Mouse (Mus musculus): ENCODE data around the gene Bmpr1a. TPM values are rescaled to one million over a fixed set of nuclear protein-coding genes. Genes with fewer than 3 reads are reported as not detected.

Gene Bmpr1a
- 20.7 and 21.4 TPM in 2 replicates for polyA plus RNA-seq (2015; fragmentation: Nextera tagmentation; extraction: Ambion mirVana)

- H3K4me2 ChIP-seq: peak within 1 kb of the TSS; percentile 58
- H3K9me3 ChIP-seq: no peaks in the 10 kb centered on the region
- peak within 1 kb of the TSS; percentile 85 for H3K9ac ChIP-seq
- 7% methylated on average over 15 of the region's 15 CpGs for WGBS
- H3K27ac ChIP-seq (replicated peaks): peak within 1 kb of the TSS; percentile 94
- H3K27me3 ChIP-seq: no peaks in the 10 kb centered on the region
- ATAC-seq (ENCODE audit: low FRiP score, low read depth): no peak
- H3K4me1 ChIP-seq (replicated peaks): peaks cover 41% of the 10 kb centered on the region
- no peaks in the 10 kb centered on the region for H3K36me3 ChIP-seq
- peak within 1 kb of the TSS; percentile 65 for H3K4me3 ChIP-seq
Measured at GRCm38 (mm10) chr14:34503325-34503647, at the start of gene Bmpr1a. Gene Bmpr1a, minus strand, starts transcription at chr14:34503341.

GRCm38 (mm10) chr14:34552226-34552625, 49.1 kb upstream of the Bmpr1a start:
- ATAC-seq (ENCODE audit: low FRiP score, low read depth): no peak
- H3K4me2 ChIP-seq: no peak overlapping the region
- H3K27me3 ChIP-seq: no peaks in the 10 kb centered on the region
- no peak overlapping the region for H3K27ac ChIP-seq (replicated peaks)
- WGBS: 92% methylated on average over 5 of the region's 5 CpGs
- peaks cover 9% of the 10 kb centered on the region for H3K4me1 ChIP-seq (replicated peaks)
- H3K36me3 ChIP-seq: no peaks in the 10 kb centered on the region
- H3K9ac ChIP-seq: no peak overlapping the region
- H3K4me3 ChIP-seq: no peak overlapping the region
- H3K9me3 ChIP-seq: no peaks in the 10 kb centered on the region

GRCm38 (mm10) chr14:34549004-34549671, 46.0 kb upstream of the Bmpr1a start:
- Histone ChIP-seq H3K9me3 (no peaks in the 10 kb centered on the region), H3K27ac (replicated peaks) (peak overlapping the region; percentile 84), H3K9ac (peak overlapping the region; percentile 68), H3K4me3 (peak overlapping the region; percentile 64), H3K4me1 (replicated peaks) (peaks cover 9% of the 10 kb centered on the region), H3K4me2 (peak overlapping the region; percentile 80), H3K27me3 (no peaks in the 10 kb centered on the region), H3K36me3 (no peaks in the 10 kb centered on the region)
- peak; percentile 97 for ATAC-seq (ENCODE audit: low FRiP score, low read depth)
- under 1% methylated on average over 54 of the region's 55 CpGs for WGBS

GRCm38 (mm10) chr14:34548391-34549001, 45.4 kb upstream of the Bmpr1a start:
- Histone ChIP-seq H3K4me2 (peak overlapping the region; percentile 80), H3K27me3 (no peaks in the 10 kb centered on the region), H3K4me3 (peak overlapping the region; percentile 64), H3K9me3 (no peaks in the 10 kb centered on the region), H3K4me1 (replicated peaks) (peaks cover 9% of the 10 kb centered on the region), H3K36me3 (no peaks in the 10 kb centered on the region), H3K9ac (peak overlapping the region; percentile 68), H3K27ac (replicated peaks) (peak overlapping the region; percentile 84)
- ATAC-seq (ENCODE audit: low FRiP score, low read depth): peak; percentile 66
- under 1% methylated on average over 27 of the region's 27 CpGs for WGBS

GRCm38 (mm10) chr14:34544545-34544944, 41.4 kb upstream of the Bmpr1a start:
- no peak overlapping the region for H3K4me2 ChIP-seq
- no peak overlapping the region for H3K4me3 ChIP-seq
- 87% methylated on average over 2 of the region's 2 CpGs for WGBS
- peaks cover 9% of the 10 kb centered on the region for H3K4me1 ChIP-seq (replicated peaks)
- H3K9me3 ChIP-seq: no peaks in the 10 kb centered on the region
- ATAC-seq (ENCODE audit: low FRiP score, low read depth): no peak
- H3K27ac ChIP-seq (replicated peaks): no peak overlapping the region
- no peak overlapping the region for H3K9ac ChIP-seq
- no peaks in the 10 kb centered on the region for H3K36me3 ChIP-seq
- H3K27me3 ChIP-seq: no peaks in the 10 kb centered on the region

- no peak overlapping the region for H3K27ac ChIP-seq (replicated peaks)
- H3K9ac ChIP-seq: no peak overlapping the region
- H3K9me3 ChIP-seq: no peaks in the 10 kb centered on the region
- H3K36me3 ChIP-seq: no peaks in the 10 kb centered on the region
- ATAC-seq (ENCODE audit: low FRiP score, low read depth): no peak
- H3K4me3 ChIP-seq: no peak overlapping the region
- H3K4me1 ChIP-seq (replicated peaks): peaks cover 9% of the 10 kb centered on the region
- no peaks in the 10 kb centered on the region for H3K27me3 ChIP-seq
- no peak overlapping the region for H3K4me2 ChIP-seq
- WGBS: 89% methylated on average over 6 of the region's 6 CpGs
Measured at GRCm38 (mm10) chr14:34544001-34544400, 40.9 kb upstream of the Bmpr1a start.

GRCm38 (mm10) chr14:34543596-34543995, 40.5 kb upstream of the Bmpr1a start:
- Histone ChIP-seq H3K27ac (replicated peaks) (no peak overlapping the region), H3K9ac (no peak overlapping the region), H3K9me3 (no peaks in the 10 kb centered on the region), H3K4me2 (no peak overlapping the region), H3K36me3 (no peaks in the 10 kb centered on the region), H3K4me1 (replicated peaks) (peaks cover 9% of the 10 kb centered on the region), H3K27me3 (no peaks in the 10 kb centered on the region), H3K4me3 (no peak overlapping the region)
- ATAC-seq (ENCODE audit: low FRiP score, low read depth): no peak
- WGBS: 79% methylated on average over 6 of the region's 6 CpGs

- H3K4me1 ChIP-seq (replicated peaks): no peaks in the 10 kb centered on the region
- no peak for ATAC-seq (ENCODE audit: low FRiP score, low read depth)
- no peak overlapping the region for H3K27ac ChIP-seq (replicated peaks)
- no peaks in the 10 kb centered on the region for H3K36me3 ChIP-seq
- H3K9ac ChIP-seq: no peak overlapping the region
- H3K27me3 ChIP-seq: no peaks in the 10 kb centered on the region
- 75% methylated on average over 5 of the region's 5 CpGs for WGBS
- H3K9me3 ChIP-seq: no peaks in the 10 kb centered on the region
- no peak overlapping the region for H3K4me2 ChIP-seq
- no peak overlapping the region for H3K4me3 ChIP-seq
Measured at GRCm38 (mm10) chr14:34541896-34542295, 38.8 kb upstream of the Bmpr1a start.

- H3K27ac ChIP-seq (replicated peaks): no peak overlapping the region
- H3K9ac ChIP-seq: no peak overlapping the region
- ATAC-seq (ENCODE audit: low FRiP score, low read depth): no peak
- H3K4me3 ChIP-seq: no peak overlapping the region
- H3K4me2 ChIP-seq: no peak overlapping the region
- WGBS: 13% methylated on average over 17 of the region's 17 CpGs
- H3K27me3 ChIP-seq: no peaks in the 10 kb centered on the region
- H3K9me3 ChIP-seq: no peaks in the 10 kb centered on the region
- no peaks in the 10 kb centered on the region for H3K36me3 ChIP-seq
- H3K4me1 ChIP-seq (replicated peaks): no peaks in the 10 kb centered on the region
Measured at GRCm38 (mm10) chr14:34540685-34541162, 37.6 kb upstream of the Bmpr1a start.

- WGBS: 55% methylated on average over 4 of the region's 4 CpGs
- Histone ChIP-seq H3K4me3 (no peak overlapping the region), H3K36me3 (no peaks in the 10 kb centered on the region), H3K4me1 (replicated peaks) (no peaks in the 10 kb centered on the region), H3K27ac (replicated peaks) (no peak overlapping the region), H3K9me3 (no peaks in the 10 kb centered on the region), H3K4me2 (no peak overlapping the region), H3K27me3 (no peaks in the 10 kb centered on the region), H3K9ac (no peak overlapping the region)
- ATAC-seq (ENCODE audit: low FRiP score, low read depth): no peak
Measured at GRCm38 (mm10) chr14:34535883-34536282, 32.7 kb upstream of the Bmpr1a start.

- no peak overlapping the region for H3K4me2 ChIP-seq
- no peak for ATAC-seq (ENCODE audit: low FRiP score, low read depth)
- no peaks in the 10 kb centered on the region for H3K27me3 ChIP-seq
- WGBS: 87% methylated on average over 5 of the region's 5 CpGs
- no peaks in the 10 kb centered on the region for H3K9me3 ChIP-seq
- no peaks in the 10 kb centered on the region for H3K4me1 ChIP-seq (replicated peaks)
- no peak overlapping the region for H3K9ac ChIP-seq
- H3K27ac ChIP-seq (replicated peaks): no peak overlapping the region
- no peak overlapping the region for H3K4me3 ChIP-seq
- no peaks in the 10 kb centered on the region for H3K36me3 ChIP-seq
Measured at GRCm38 (mm10) chr14:34533537-34533936, 30.4 kb upstream of the Bmpr1a start.

GRCm38 (mm10) chr14:34532536-34532935, 29.4 kb upstream of the Bmpr1a start:
- no peaks in the 10 kb centered on the region for H3K36me3 ChIP-seq
- no peaks in the 10 kb centered on the region for H3K27me3 ChIP-seq
- H3K4me1 ChIP-seq (replicated peaks): no peaks in the 10 kb centered on the region
- H3K9ac ChIP-seq: no peak overlapping the region
- ATAC-seq (ENCODE audit: low FRiP score, low read depth): no peak
- no peak overlapping the region for H3K4me2 ChIP-seq
- no peak overlapping the region for H3K4me3 ChIP-seq
- H3K27ac ChIP-seq (replicated peaks): no peak overlapping the region
- 87% methylated on average over 6 of the region's 6 CpGs for WGBS
- no peaks in the 10 kb centered on the region for H3K9me3 ChIP-seq
